Mouse (Mus musculus) lung, embryonic 15.5 days (tissue): ENCODE measurements around the gene Pepd. TPM values are rescaled to one million over a fixed set of nuclear protein-coding genes. Genes with fewer than 3 reads are reported as not detected.

Experiments used
- ATAC-seq: fragments of 200-750 bp; cut with Nextera tagmentation; 2 replicates; pipeline ENCODE4 v1.8.0; 2017; ENCODE audit warnings: moderate number of reproducible peaks, borderline replicate concordance; ENCODE audit not compliant: low FRiP score, low TSS enrichment; ENCODE audit errors: extremely low read depth
- H3K27ac ChIP-seq: fragments of 300-500 bp; sonication (generic); 2 replicates; pipeline ENCODE4 v1.5.1; 2015; ENCODE audit warnings: moderate library complexity, mild to moderate bottlenecking, inconsistent platforms
- H3K27me3 ChIP-seq: fragments of 300-500 bp; sonication (generic); 2 replicates; pipeline ENCODE4 v1.6.1; 2015; ENCODE audit warnings: inconsistent platforms
- H3K36me3 ChIP-seq: fragments of 300-500 bp; sonication (generic); 2 replicates; pipeline ENCODE4 v1.6.1; 2015; ENCODE audit warnings: inconsistent platforms
- H3K4me1 ChIP-seq: fragments of 300-500 bp; sonication (generic); 2 replicates; pipeline ENCODE4 v1.6.1; 2015; ENCODE audit warnings: inconsistent platforms
- H3K4me2 ChIP-seq: fragments of 300-500 bp; sonication (generic); 2 replicates; pipeline ENCODE4 v1.6.1; 2015; ENCODE audit warnings: inconsistent platforms, mild to moderate bottlenecking, moderate library complexity
- H3K4me3 ChIP-seq: fragments of 300-500 bp; sonication (generic); 2 replicates; pipeline ENCODE4 v1.5.1; 2015; ENCODE audit warnings: mild to moderate bottlenecking, inconsistent platforms
- H3K9ac ChIP-seq: fragments of 300-500 bp; sonication (generic); 2 replicates; pipeline ENCODE4 v1.6.1; 2015; ENCODE audit warnings: inconsistent platforms
- H3K9me3 ChIP-seq: fragments of 300-500 bp; sonication (generic); 2 replicates; pipeline ENCODE4 v1.6.1; 2016; ENCODE audit warnings: inconsistent platforms
- WGBS: fragments of 180-500 bp; shearing (Covaris S2); methylation state at CpG from one replicate; pipeline ENCODE4 v1.1.7; 2015; 5-methylcytosine and 5-hydroxymethylcytosine counted together
- polyA plus RNA-seq: library from polyadenylated mRNA; unstranded; fragments of >200 nt; fragmentation: Nextera tagmentation; extraction: Ambion mirVana; gene quantifications from 2 replicates; pipeline ENCODE4 v1.2.1, GENCODE M21; 2015

Gene Pepd
- polyA plus RNA-seq, 1 experiment from 2014 or later = 67.5 TPM

- no peak overlapping the region for H3K9ac ChIP-seq
- H3K4me2 ChIP-seq = no peak overlapping the region
- H3K27ac ChIP-seq = no peak overlapping the region
- no peaks in the 10 kb centered on the region for H3K4me1 ChIP-seq
- 0 out of 2 replicates have a peak, but pooled peaks have one; percentile 25 for ATAC-seq
- H3K9me3 ChIP-seq = no peaks in the 10 kb centered on the region
- H3K4me3 ChIP-seq = no peak overlapping the region
- no peaks in the 10 kb centered on the region for H3K36me3 ChIP-seq
- H3K27me3 ChIP-seq = no peaks in the 10 kb centered on the region
These were observed 73.5 kb downstream of the Pepd start for GRCm38 (mm10) chr7:34985646-34986045.

GRCm38 (mm10) chr7:34986575-34987150 lies 74.5 kb downstream of the Pepd start:
- H3K36me3 ChIP-seq = no peaks in the 10 kb centered on the region
- no peaks in the 10 kb centered on the region for H3K9me3 ChIP-seq
- no peaks in the 10 kb centered on the region for H3K27me3 ChIP-seq
- no peak overlapping the region for H3K27ac ChIP-seq
- WGBS = 50% methylated on average over 7 of the region's 7 CpGs
- no peak overlapping the region for H3K4me2 ChIP-seq
- H3K4me3 ChIP-seq = no peak overlapping the region
- no peaks in the 10 kb centered on the region for H3K4me1 ChIP-seq
- ATAC-seq = no peak
- no peak overlapping the region for H3K9ac ChIP-seq

- Histone ChIP-seq H3K9ac (no peak overlapping the region), H3K4me1 (no peaks in the 10 kb centered on the region), H3K9me3 (no peaks in the 10 kb centered on the region), H3K36me3 (no peaks in the 10 kb centered on the region), H3K4me3 (no peak overlapping the region), H3K27ac (no peak overlapping the region), H3K4me2 (no peak overlapping the region), H3K27me3 (no peaks in the 10 kb centered on the region)
- ATAC-seq = no peak
- WGBS = 47% methylated on average over 6 of the region's 6 CpGs
These were observed 75.1 kb downstream of the Pepd start for GRCm38 (mm10) chr7:34987258-34987657.

- Histone ChIP-seq H3K36me3 (no peaks in the 10 kb centered on the region), H3K4me3 (no peak overlapping the region), H3K4me1 (no peaks in the 10 kb centered on the region), H3K9me3 (no peaks in the 10 kb centered on the region), H3K9ac (no peak overlapping the region), H3K4me2 (no peak overlapping the region), H3K27ac (no peak overlapping the region), H3K27me3 (no peaks in the 10 kb centered on the region)
- 59% methylated on average over 3 of the region's 3 CpGs for WGBS
- no peak for ATAC-seq
These were observed 76.3 kb downstream of the Pepd start for GRCm38 (mm10) chr7:34988488-34988887.

- no peak for ATAC-seq
- Histone ChIP-seq H3K4me2 (no peak overlapping the region), H3K36me3 (no peaks in the 10 kb centered on the region), H3K27me3 (no peaks in the 10 kb centered on the region), H3K4me1 (no peaks in the 10 kb centered on the region), H3K4me3 (no peak overlapping the region), H3K9me3 (no peaks in the 10 kb centered on the region), H3K27ac (no peak overlapping the region), H3K9ac (no peak overlapping the region)
- WGBS = 89% methylated on average over 6 of the region's 6 CpGs
These were observed 79.6 kb downstream of the Pepd start for GRCm38 (mm10) chr7:34991731-34992246.

- WGBS = 85% methylated on average over 3 of the region's 3 CpGs
- no peak overlapping the region for H3K4me2 ChIP-seq
- H3K27me3 ChIP-seq = no peaks in the 10 kb centered on the region
- no peak overlapping the region for H3K4me3 ChIP-seq
- no peaks in the 10 kb centered on the region for H3K36me3 ChIP-seq
- H3K9ac ChIP-seq = no peak overlapping the region
- no peaks in the 10 kb centered on the region for H3K9me3 ChIP-seq
- no peak for ATAC-seq
- no peak overlapping the region for H3K27ac ChIP-seq
- H3K4me1 ChIP-seq = no peaks in the 10 kb centered on the region
These were observed 80.6 kb downstream of the Pepd start for GRCm38 (mm10) chr7:34992766-34993165.

- Histone ChIP-seq H3K9me3 (no peaks in the 10 kb centered on the region), H3K27me3 (no peaks in the 10 kb centered on the region), H3K4me2 (no peak overlapping the region), H3K9ac (no peak overlapping the region), H3K27ac (no peak overlapping the region), H3K4me3 (no peak overlapping the region), H3K4me1 (no peaks in the 10 kb centered on the region), H3K36me3 (no peaks in the 10 kb centered on the region)
- ATAC-seq = no peak
- 69% methylated on average over 7 of the region's 7 CpGs for WGBS
These were observed 83.9 kb downstream of the Pepd start for GRCm38 (mm10) chr7:34995872-34996662.

- Histone ChIP-seq H3K36me3 (no peaks in the 10 kb centered on the region), H3K4me3 (no peak overlapping the region), H3K4me2 (no peak overlapping the region), H3K9ac (no peak overlapping the region), H3K27ac (no peak overlapping the region), H3K4me1 (no peaks in the 10 kb centered on the region), H3K27me3 (no peaks in the 10 kb centered on the region), H3K9me3 (no peaks in the 10 kb centered on the region)
- no peak for ATAC-seq
- WGBS = 36% methylated on average over 6 of the region's 6 CpGs
These were observed 88.7 kb downstream of the Pepd start for GRCm38 (mm10) chr7:35000839-35001238.

GRCm38 (mm10) chr7:35003171-35003737 lies 91.1 kb downstream of the Pepd start:
- no peaks in the 10 kb centered on the region for H3K36me3 ChIP-seq
- no peak overlapping the region for H3K9ac ChIP-seq
- H3K27ac ChIP-seq = no peak overlapping the region
- H3K27me3 ChIP-seq = no peaks in the 10 kb centered on the region
- H3K4me3 ChIP-seq = no peak overlapping the region
- H3K4me1 ChIP-seq = no peaks in the 10 kb centered on the region
- no peaks in the 10 kb centered on the region for H3K9me3 ChIP-seq
- WGBS = 68% methylated on average over 7 of the region's 7 CpGs
- peak; percentile 12; the same call in 1 of the 2 replicates for ATAC-seq
- no peak overlapping the region for H3K4me2 ChIP-seq

GRCm38 (mm10) chr7:35006661-35007060 lies 94.5 kb downstream of the Pepd start:
- ATAC-seq = no peak
- Histone ChIP-seq H3K9ac (no peak overlapping the region), H3K36me3 (no peaks in the 10 kb centered on the region), H3K27me3 (no peaks in the 10 kb centered on the region), H3K4me1 (no peaks in the 10 kb centered on the region), H3K27ac (no peak overlapping the region), H3K9me3 (no peaks in the 10 kb centered on the region), H3K4me2 (no peak overlapping the region), H3K4me3 (no peak overlapping the region)
- WGBS = 82% methylated on average over 7 of the region's 7 CpGs

GRCm38 (mm10) chr7:35013228-35013627 lies 101.0 kb downstream of the Pepd start:
- Histone ChIP-seq H3K4me1 (no peaks in the 10 kb centered on the region), H3K36me3 (no peaks in the 10 kb centered on the region), H3K4me2 (no peak overlapping the region), H3K9me3 (no peaks in the 10 kb centered on the region), H3K27me3 (no peaks in the 10 kb centered on the region), H3K27ac (no peak overlapping the region), H3K9ac (no peak overlapping the region), H3K4me3 (no peak overlapping the region)
- no peak for ATAC-seq
- 80% methylated on average over 9 of the region's 9 CpGs for WGBS

GRCm38 (mm10) chr7:35015252-35015651 lies 103.1 kb downstream of the Pepd start:
- H3K9me3 ChIP-seq = no peaks in the 10 kb centered on the region
- no peaks in the 10 kb centered on the region for H3K36me3 ChIP-seq
- 78% methylated on average over 2 of the region's 2 CpGs for WGBS
- no peaks in the 10 kb centered on the region for H3K4me1 ChIP-seq
- H3K9ac ChIP-seq = no peak overlapping the region
- H3K4me2 ChIP-seq = no peak overlapping the region
- no peaks in the 10 kb centered on the region for H3K27me3 ChIP-seq
- H3K27ac ChIP-seq = no peak overlapping the region
- no peak for ATAC-seq
- H3K4me3 ChIP-seq = no peak overlapping the region
